Mouse (Mus musculus) neural tube, embryonic 15.5 days (tissue): Measurements from ENCODE around the gene Tmem59l. TPM values are rescaled to one million over a fixed set of nuclear protein-coding genes. Genes with fewer than 3 reads are reported as not detected.
A peak's percentile ranks its signal among the peaks of the same experiment; 100 is the strongest.

ENCODE experiments used
- ATAC-seq: fragments of 200-750 bp; cut with Nextera tagmentation; 2 replicates; pipeline ENCODE4 v1.8.0; 2017; ENCODE audit warnings: mild to moderate bottlenecking, moderate TSS enrichment, moderate library complexity; ENCODE audit not compliant: low FRiP score
- H3K27ac ChIP-seq: fragments of 300-500 bp; sonication (generic); replicated peaks from 2 replicates; pipeline ENCODE4 v1.5.1; 2015; ENCODE audit warnings: mild to moderate bottlenecking, inconsistent platforms
- H3K27me3 ChIP-seq: fragments of 300-500 bp; sonication (generic); replicated peaks from 2 replicates; pipeline ENCODE4 v1.6.1; 2015; ENCODE audit warnings: inconsistent platforms
- H3K36me3 ChIP-seq: fragments of 300-500 bp; sonication (generic); 2 replicates; pipeline ENCODE4 v1.6.1; 2015; ENCODE audit warnings: inconsistent platforms
- H3K4me1 ChIP-seq: fragments of 300-500 bp; sonication (generic); 2 replicates; pipeline ENCODE4 v1.6.1; 2015; ENCODE audit warnings: inconsistent platforms
- H3K4me2 ChIP-seq: fragments of 300-500 bp; sonication (generic); 2 replicates; pipeline ENCODE4 v1.6.1; 2015; ENCODE audit warnings: inconsistent platforms, mild to moderate bottlenecking, moderate library complexity
- H3K4me3 ChIP-seq: fragments of 300-500 bp; sonication (generic); replicated peaks from 2 replicates; pipeline ENCODE4 v1.5.1; 2015; ENCODE audit warnings: mild to moderate bottlenecking, inconsistent platforms
- H3K9ac ChIP-seq: fragments of 300-500 bp; sonication (generic); replicated peaks from 2 replicates; pipeline ENCODE4 v1.6.1; 2015; ENCODE audit warnings: mild to moderate bottlenecking, inconsistent platforms
- H3K9me3 ChIP-seq: fragments of 300-500 bp; sonication (generic); replicated peaks from 2 replicates; pipeline ENCODE4 v1.6.1; 2016; ENCODE audit warnings: inconsistent platforms
- WGBS: fragments of 180-500 bp; shearing (Covaris S2); methylation state at CpG from one replicate; pipeline ENCODE4 v1.1.7; 2015; ENCODE audit warnings: mixed read lengths; 5-methylcytosine and 5-hydroxymethylcytosine counted together
- polyA plus RNA-seq: library from polyadenylated mRNA; unstranded; fragments of >200 nt; fragmentation: Nextera tagmentation; extraction: Ambion mirVana; gene quantifications from 2 replicates; pipeline ENCODE4 v1.2.1, GENCODE M21; 2015

The Tmem59l gene
- polyA plus RNA-seq, 1 experiment from 2014 or later = 188 TPM

DNA sequence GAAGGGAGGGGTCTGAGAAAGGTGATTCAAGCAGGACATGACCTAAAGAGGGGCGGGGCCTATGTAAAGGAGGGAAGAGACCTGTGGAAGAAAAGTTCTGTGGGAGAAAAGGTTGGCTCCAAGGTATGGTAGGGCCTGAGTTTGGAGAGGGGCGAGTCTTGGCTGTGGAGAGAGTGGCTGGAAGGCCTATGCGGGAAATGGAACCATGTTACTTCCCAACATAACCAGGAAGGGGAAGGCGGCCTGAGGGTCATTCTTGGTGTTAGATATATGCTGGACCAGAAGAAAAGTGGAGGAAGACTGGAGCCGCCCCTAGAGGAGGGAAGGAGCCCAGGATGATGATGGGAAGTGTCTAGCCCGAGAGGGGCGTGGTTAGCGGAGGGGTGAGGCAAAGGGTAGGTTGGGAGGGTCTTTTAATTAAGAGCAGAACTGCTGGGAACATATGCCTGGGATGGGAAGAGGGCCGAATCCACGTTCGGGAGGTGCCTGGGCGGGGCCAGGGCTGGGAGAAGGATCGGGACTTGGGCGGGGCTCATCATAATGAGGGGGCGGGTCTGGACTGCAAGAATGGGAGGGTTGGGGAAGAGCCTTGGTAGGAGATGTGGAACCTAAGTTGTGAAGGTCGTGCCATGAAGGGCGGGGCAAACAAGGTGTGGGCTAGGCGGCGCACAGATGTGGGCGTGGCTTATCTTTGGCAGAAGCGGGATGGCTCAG is 9.7 kb downstream of the Tmem59l start:
- H3K36me3 ChIP-seq = 0 out of 2 replicates have a peak, but pooled peaks cover 3% of the 10 kb centered on the region
- H3K4me1 ChIP-seq = peaks cover 29% of the 10 kb centered on the region
- H3K4me3 ChIP-seq = peak overlapping the region; percentile 65
- no peak overlapping the region for H3K27ac ChIP-seq
- WGBS = 1% methylated on average over 21 of the region's 21 CpGs
- peaks cover 7% of the 10 kb centered on the region for H3K27me3 ChIP-seq
- ATAC-seq = peak; percentile 36
- no peak overlapping the region for H3K9ac ChIP-seq
- no peaks in the 10 kb centered on the region for H3K9me3 ChIP-seq
- peak overlapping the region; percentile 81 for H3K4me2 ChIP-seq

DNA sequence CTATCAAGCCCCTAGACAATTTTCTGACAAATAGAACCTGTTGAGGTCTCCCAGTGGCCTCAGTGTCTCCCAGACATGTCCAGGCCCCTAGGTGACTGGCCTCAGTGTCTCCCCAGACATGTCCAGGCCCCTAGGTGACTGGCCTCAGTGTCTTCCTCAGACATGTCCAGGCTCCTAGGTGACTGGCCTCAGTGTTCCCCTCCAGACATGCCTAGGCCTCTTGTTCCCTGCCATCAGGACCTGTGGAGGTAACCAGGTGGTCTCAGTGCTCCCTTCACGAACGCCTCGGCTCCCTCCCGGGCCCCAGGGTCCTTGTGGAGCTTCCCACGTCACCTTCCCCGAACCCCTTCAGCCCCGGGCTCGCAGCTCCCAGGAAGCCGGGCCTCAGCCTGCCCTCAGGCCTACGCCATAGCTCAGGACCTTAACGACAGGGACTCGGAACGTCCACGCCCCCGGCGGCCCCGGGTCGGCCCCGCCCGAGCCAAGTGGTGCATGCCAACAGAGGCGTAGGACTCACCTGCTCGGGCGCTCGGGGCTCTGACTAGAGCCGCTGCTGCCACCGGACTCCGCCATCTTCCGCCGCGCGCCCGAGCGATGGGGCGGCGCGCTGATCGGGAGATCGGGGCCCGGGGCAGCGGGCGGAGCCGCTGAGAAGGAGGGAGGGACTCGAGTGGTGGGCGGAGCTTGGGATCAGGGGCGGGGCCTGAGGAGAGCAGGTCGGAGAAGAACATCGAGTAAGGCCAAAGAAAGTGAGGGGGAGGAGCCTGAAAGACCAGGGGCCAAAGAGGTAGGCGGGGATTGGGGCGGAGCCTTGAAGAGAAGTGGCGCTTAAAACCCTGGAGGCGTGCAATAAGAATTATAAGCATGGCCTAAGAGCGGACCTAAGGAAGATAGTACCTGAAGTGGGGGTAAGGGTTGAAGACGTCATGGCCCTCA is 10.6 kb downstream of the Tmem59l start, which contains the start of gene Klhl26:
Klhl26 (minus strand) TSS at position 636 of the 936 bp plus-strand sequence.
- Histone ChIP-seq H3K9ac (peak within 1 kb of the TSS; percentile 81), H3K27ac (0 out of 2 replicates have a peak within 1 kb of the TSS, but pooled peaks have one; percentile 42), H3K9me3 (no peaks in the 10 kb centered on the region), H3K4me2 (peak within 1 kb of the TSS; percentile 81), H3K4me3 (peak within 1 kb of the TSS; percentile 65), H3K4me1 (peaks cover 29% of the 10 kb centered on the region), H3K36me3 (0 out of 2 replicates have a peak, but pooled peaks cover 3% of the 10 kb centered on the region), H3K27me3 (peaks cover 7% of the 10 kb centered on the region)
- WGBS = under 1% methylated on average over 53 of the region's 53 CpGs
- peak; percentile 93 for ATAC-seq

DNA sequence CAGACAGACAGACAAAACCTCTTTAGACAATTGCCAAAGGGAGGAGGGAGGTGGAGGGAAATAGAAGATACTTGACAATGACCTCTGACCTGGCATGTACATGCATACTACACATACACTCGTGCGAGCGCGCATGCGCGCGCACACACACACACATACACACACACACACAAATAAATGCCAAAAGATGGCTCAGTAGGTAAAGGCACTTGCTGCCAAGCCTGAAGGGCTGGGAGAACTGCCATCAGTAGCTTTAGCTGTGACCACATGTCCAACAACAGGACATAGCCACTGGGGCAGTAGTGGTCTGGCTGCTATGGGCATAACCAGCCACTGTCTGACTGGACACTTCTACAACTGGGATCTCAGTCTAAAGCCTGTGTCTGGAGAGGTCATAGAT is 15.3 kb downstream of the Tmem59l start:
- Histone ChIP-seq H3K4me1 (peaks cover 49% of the 10 kb centered on the region), H3K27me3 (no peaks in the 10 kb centered on the region), H3K4me3 (no peak overlapping the region), H3K4me2 (no peak overlapping the region), H3K9me3 (no peaks in the 10 kb centered on the region), H3K27ac (no peak overlapping the region), H3K9ac (no peak overlapping the region), H3K36me3 (0 out of 2 replicates have a peak, but pooled peaks cover 3% of the 10 kb centered on the region)
- WGBS = 97% methylated on average over 7 of the region's 7 CpGs
- no peak for ATAC-seq

DNA sequence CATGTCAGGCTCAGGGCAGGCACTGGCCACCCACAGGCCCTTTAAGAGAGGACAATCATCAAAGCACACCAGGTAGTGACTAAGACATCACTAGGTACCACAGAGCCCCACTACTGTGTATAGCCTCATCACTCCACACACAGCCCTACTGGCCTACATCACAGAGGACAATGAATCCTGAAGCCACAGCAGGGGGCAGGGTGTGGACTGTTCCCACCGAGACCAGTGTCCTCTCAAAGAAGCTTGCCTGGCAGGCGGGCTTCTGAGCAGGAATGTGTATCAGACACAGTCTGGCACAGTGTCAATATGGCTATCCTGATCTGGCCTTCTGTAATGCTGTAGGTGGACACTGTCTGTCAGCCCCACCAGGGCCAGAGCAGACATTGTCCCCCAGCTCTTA is 17.2 kb downstream of the Tmem59l start:
- Histone ChIP-seq H3K4me2 (no peak overlapping the region), H3K4me3 (no peak overlapping the region), H3K36me3 (no peaks in the 10 kb centered on the region), H3K4me1 (peaks cover 39% of the 10 kb centered on the region), H3K9ac (no peak overlapping the region), H3K27ac (0 out of 2 replicates have a peak overlapping the region, but pooled peaks have one; percentile 37), H3K27me3 (no peaks in the 10 kb centered on the region), H3K9me3 (no peaks in the 10 kb centered on the region)
- ATAC-seq = no peak; the same call in 1 of the 2 replicates
- WGBS = 58% methylated on average over 2 of the region's 2 CpGs

DNA sequence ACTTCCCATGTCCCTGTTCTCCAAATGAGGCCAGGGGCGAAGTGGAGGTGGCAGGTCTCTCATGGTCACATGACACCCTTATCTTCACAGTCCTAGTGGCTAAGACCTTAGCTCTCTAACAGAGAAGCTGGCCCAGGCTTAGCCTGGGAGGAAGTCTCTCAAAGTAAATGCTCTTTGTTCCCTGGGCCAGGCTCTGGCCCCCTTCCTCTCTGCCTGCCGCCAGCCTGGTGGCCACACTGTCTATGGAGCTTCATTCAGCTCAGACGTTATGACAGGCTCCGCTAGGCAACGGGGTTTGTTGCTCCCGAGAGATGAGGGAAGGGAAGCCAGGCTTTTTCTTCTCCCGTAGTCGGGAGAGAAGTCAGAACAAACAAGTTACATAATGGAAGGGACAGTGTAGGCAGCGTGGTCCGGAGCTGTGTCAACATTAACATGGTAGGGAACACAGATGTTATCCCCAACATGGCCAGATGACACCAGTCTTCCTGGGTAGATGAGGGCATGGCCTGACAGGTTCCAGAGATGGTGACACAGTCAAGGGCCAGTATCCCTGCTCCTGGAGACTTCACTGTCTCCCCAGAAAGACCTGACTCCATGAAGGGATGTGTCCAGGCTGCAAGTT is 17.8 kb downstream of the Tmem59l start:
- Histone ChIP-seq H3K36me3 (no peaks in the 10 kb centered on the region), H3K9ac (no peak overlapping the region), H3K27me3 (no peaks in the 10 kb centered on the region), H3K4me1 (peaks cover 37% of the 10 kb centered on the region), H3K27ac (peak overlapping the region; percentile 37; the same call in 1 of the 2 replicates), H3K9me3 (no peaks in the 10 kb centered on the region), H3K4me2 (no peak overlapping the region), H3K4me3 (no peak overlapping the region)
- ATAC-seq = 0 out of 2 replicates have a peak, but pooled peaks have one; percentile 45
- WGBS = 35% methylated on average over 10 of the region's 10 CpGs

DNA sequence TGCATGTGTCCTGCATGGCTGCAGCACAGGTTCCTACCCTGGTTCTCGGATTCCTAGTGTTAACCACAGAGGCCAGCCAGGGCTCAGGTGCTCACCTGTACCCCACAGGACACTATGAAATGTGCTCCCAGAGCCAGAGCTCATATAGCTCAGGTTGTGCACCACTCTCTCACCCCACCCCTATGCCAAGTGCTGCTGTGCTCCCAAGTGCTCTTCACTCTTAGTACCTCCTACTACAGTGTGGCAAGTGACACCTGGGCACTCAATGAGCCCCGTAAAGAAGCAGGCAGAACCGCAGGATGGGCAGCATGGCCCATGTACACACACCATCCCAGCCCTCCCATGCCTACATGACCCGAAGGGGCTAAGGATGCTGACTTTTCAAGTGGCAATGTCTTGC is 18.4 kb downstream of the Tmem59l start:
- Histone ChIP-seq H3K4me3 (no peak overlapping the region), H3K27ac (peak overlapping the region; percentile 37; the same call in 1 of the 2 replicates), H3K4me1 (peaks cover 43% of the 10 kb centered on the region), H3K9ac (no peak overlapping the region), H3K9me3 (no peaks in the 10 kb centered on the region), H3K27me3 (no peaks in the 10 kb centered on the region), H3K4me2 (no peak overlapping the region), H3K36me3 (no peaks in the 10 kb centered on the region)
- no peak for ATAC-seq
- 94% methylated on average over 4 of the region's 4 CpGs for WGBS

DNA sequence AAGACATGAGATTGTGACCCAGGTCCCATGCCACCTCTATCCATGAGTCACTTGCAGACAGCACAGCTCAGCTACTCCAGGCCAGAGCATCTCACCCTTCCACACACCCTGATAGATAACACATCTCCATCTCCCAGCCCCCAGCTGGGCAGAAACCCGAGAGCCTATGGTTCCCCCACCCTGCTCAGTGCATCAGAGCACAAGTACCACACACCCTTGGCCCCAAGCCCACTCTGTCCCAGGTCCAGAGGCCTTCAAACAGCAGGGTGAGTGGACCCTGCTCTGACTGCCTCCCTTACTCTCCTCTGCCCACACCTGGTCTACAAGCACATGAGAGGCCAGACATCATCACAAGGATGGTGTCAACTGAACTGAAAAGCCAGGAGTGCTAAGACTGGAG is 19.3 kb downstream of the Tmem59l start:
- no peaks in the 10 kb centered on the region for H3K9me3 ChIP-seq
- H3K4me2 ChIP-seq = no peak overlapping the region
- no peaks in the 10 kb centered on the region for H3K36me3 ChIP-seq
- peaks cover 48% of the 10 kb centered on the region for H3K4me1 ChIP-seq
- ATAC-seq = no peak
- H3K27ac ChIP-seq = no peak overlapping the region
- no peaks in the 10 kb centered on the region for H3K27me3 ChIP-seq
- no peak overlapping the region for H3K4me3 ChIP-seq
- no peak overlapping the region for H3K9ac ChIP-seq
- WGBS = 70% methylated on average over 1 of the region's 1 CpGs

DNA sequence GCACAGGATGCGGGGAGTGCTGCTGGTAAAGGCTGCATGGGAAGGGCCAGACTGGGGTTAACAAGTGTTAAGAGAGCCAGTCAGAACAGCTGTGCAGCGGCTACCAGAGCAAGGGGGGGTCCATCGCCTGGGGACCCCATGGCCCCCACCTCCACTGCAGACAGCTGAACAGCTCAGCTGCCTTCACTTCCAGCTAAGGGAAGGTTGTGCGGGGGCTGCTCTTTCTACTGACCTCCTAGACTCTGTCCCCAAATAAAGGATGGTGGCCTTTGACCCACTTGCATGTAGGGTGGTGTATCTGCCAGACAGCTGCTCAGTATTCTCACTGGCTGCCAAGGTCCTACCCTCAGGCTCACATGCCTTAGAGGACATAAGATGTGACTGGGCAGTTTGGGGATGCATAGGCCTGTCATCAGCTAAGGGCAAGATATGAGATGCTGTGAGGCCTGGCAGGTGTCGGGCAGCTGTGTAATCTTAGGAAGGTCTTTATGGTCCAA is 19.9 kb downstream of the Tmem59l start:
- no peak for ATAC-seq
- Histone ChIP-seq H3K27ac (no peak overlapping the region), H3K4me3 (no peak overlapping the region), H3K9me3 (no peaks in the 10 kb centered on the region), H3K4me2 (no peak overlapping the region), H3K36me3 (no peaks in the 10 kb centered on the region), H3K27me3 (no peaks in the 10 kb centered on the region), H3K4me1 (peaks cover 48% of the 10 kb centered on the region), H3K9ac (no peak overlapping the region)
- WGBS = 76% methylated on average over 5 of the region's 5 CpGs

DNA sequence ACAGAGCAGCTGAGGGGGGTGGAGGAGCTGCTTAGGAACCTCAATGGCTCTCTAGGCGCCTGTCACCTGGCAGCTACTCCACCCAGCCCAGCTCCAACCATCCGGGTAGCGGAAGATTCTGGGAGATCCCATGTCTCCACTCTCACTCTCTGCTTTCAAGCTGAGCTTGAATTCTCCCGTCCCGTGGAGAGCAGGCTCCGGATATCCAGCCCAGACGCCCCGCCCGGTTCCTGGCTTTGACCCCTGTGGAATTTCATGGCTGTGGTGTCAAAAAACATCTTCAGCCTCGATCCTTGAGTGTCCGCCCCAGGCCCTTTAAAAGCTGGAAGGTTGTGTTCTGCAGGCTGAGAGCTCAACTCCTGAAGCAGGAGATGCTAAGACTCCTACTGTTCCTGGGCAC is 20.4 kb downstream of the Tmem59l start:
- Histone ChIP-seq H3K4me2 (no peak overlapping the region), H3K9me3 (no peaks in the 10 kb centered on the region), H3K36me3 (no peaks in the 10 kb centered on the region), H3K9ac (no peak overlapping the region), H3K27me3 (no peaks in the 10 kb centered on the region), H3K4me3 (no peak overlapping the region), H3K4me1 (peaks cover 48% of the 10 kb centered on the region), H3K27ac (no peak overlapping the region)
- 77% methylated on average over 11 of the region's 11 CpGs for WGBS
- ATAC-seq = no peak

DNA sequence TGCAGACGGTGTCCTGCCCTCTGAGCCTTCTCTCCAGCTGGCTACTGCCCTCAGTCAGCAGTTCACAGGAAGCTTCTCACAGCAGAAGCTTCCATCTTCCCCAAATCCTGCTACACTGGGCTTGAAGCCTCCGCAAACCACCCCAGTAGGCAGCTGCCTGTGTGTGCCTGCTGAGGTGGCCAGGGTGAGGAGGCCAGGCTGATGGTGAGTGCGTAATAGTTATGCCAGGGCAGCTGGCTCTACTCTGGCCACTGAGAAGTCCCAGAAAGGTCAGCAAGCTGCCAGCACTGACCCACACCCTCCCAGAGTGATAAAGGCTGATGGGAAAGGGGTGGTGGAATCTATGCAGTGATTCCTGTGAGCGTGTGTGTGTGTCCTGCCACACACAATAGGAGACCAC is 20.9 kb downstream of the Tmem59l start:
- Histone ChIP-seq H3K27me3 (no peaks in the 10 kb centered on the region), H3K27ac (no peak overlapping the region), H3K36me3 (no peaks in the 10 kb centered on the region), H3K4me3 (no peak overlapping the region), H3K4me2 (no peak overlapping the region), H3K9me3 (no peaks in the 10 kb centered on the region), H3K4me1 (peaks cover 48% of the 10 kb centered on the region), H3K9ac (no peak overlapping the region)
- ATAC-seq = no peak
- 84% methylated on average over 4 of the region's 4 CpGs for WGBS

DNA sequence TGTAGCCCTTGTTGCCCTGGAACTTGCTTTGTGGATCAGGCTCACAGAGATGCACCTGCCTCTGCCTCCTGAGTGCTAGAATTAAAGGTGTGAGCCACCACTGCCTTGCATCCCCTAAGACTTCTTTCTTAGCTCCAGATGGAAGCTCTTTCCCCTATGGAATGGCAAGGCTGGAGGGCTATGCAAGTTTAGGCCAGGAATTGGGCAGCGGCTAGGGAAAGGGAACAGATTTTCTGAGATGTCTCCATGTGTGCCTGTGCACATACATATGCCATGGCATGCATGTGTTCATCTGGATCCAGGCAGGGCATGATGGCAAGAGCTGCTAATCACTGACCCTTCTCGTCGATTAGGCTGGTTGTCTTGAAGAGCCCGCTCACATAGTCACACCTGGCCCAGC is 21.5 kb downstream of the Tmem59l start:
- Histone ChIP-seq H3K27me3 (no peaks in the 10 kb centered on the region), H3K4me2 (no peak overlapping the region), H3K27ac (no peak overlapping the region), H3K4me1 (peaks cover 48% of the 10 kb centered on the region), H3K36me3 (no peaks in the 10 kb centered on the region), H3K4me3 (no peak overlapping the region), H3K9me3 (no peaks in the 10 kb centered on the region), H3K9ac (no peak overlapping the region)
- no peak for ATAC-seq
- WGBS = 96% methylated on average over 4 of the region's 4 CpGs
